Mouse (Mus musculus): ENCODE measurements around the gene Glrb.

The Glrb gene

DNA sequence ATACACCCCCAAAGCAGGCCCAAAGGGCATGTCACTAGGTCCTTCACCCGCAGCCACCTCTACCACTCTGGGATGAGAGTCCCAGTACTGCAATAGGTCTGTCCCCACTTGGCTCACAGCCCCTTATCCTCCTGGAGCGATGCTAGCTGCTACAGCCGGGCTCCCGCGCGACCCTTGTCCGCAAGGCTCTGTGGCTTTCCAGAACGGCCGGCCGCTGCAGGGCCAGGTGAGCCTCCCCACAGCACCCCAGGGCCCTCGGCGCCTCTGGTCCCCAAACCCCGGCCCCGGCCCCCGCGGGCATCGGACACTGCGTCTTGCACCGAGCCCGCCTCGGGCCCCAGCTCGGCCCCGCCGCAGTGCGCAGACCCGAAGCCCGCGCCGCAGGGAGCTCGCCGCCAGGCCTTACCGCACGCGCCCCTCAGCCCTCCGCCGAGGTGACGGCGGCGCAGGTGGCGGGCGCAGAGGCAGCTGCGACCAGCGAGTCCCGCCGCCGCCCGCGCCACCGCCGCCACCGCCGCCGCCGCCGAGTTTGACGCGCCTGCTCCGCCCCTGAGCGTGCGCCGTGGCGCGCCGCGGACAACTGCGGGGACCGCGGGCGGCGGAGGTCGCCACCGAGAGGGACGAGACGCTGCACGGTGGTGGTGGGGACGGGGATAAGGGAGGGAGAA, at the start of gene Glrb:
TSS of gene Glrb (minus strand) at position 550 of the 668 bp plus-strand sequence.
- in situ Hi-C loops (cut with MboI, MseI), result no loop called here

DNA sequence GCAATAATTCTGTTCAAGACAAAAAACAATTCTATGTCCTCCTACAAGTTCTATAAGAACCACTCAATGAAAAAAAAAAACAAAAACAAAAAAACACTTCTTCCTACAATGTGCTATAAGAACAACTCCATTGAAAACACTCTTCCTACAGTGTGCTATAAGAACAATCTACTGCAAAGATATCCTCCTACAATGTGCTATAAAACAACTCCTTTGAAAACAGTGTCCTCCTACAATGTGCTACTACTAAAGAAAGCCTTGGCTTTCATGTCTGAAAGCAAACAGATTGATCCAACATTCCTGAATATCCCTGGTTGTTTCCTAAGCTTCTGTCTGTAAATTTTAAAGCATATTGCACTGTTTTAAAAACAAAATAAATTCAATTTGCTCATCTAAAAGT, 46.5 kb upstream of the Glrb start:
- in situ Hi-C loops (cut with MboI, MseI), result no loop called here

DNA sequence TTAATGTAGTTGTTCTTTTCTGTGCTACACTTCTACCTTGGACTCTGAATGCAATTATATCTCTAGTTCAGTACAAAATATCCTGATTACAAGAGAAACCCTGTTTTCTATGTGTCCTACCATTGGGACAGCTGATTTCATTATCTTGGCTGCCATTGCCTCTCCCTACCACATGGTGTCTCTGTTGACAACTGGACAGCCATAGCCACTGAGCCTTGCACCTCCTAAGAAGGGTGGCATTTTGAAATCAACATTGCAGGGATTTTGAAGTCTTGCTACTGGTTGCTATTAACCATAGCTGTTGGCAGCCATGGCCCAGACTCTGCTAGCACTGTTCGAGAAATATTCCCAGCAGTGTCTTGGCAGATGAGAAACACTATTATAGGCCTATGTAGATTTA, 45.1 kb upstream of the Glrb start:
- in situ Hi-C loops (cut with MboI, MseI), result no loop called here

DNA sequence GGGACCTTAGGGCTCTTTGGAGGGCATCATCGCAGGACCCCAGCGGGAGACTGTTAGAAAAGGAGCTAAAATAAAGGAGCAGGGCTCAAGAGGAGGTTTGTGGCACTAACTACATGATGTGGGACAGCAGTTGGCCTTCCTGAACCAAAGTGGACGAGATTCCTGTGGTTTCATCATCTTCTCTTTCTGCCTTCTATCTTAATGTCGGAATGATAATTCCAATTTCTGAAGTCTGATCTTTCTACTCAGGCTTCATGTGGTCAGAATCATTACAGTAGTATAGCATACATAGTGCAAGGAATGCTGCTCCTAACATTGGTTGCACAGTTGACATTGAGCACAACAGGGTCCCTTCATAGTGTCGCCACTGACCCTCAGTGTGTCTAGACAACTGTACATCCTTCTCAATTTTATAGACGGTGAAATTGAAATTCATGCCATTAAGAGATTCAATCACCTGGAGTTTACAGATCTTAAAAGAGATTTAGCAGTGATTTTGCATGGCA, 372 bp upstream of the Glrb start:
- in situ Hi-C loops (cut with MboI, MseI), result no loop called here

DNA sequence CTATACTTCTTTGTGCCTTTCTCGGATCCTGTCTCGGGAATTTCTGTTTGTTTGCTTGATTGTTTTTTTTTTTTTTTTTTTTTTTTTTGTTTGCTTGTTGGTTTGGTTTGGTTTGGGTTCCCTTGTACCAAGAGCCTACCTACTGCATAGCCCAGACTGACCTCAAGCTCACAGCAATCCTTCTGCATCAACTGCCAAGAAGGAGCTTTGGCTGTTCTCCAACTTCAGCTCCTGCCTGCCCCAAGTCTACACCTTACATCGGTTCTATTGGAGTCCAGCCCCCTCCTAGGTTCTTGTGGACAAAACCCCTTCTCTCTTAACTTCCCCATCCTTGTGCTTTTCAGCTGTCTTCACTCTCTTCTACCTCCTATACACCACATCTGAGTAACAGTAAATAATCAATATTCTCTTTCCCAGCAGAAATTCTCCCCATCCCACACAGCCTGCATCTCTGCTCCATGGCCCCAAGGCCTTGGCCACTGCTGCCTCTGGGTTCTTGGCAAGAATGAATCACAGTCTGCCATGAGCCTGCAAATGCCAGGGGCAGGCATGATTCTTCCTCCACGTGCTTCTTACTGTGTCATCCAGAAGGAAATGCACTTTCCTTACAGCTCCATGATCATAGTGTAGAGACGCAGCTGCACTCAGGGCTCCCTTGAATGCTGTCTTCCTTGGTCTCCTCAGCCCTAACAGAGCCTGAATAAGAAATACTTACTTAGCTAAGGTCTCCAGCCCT, 18.5 kb downstream of the Glrb start:
- in situ Hi-C loops (cut with MboI, MseI), result no loop called here

DNA sequence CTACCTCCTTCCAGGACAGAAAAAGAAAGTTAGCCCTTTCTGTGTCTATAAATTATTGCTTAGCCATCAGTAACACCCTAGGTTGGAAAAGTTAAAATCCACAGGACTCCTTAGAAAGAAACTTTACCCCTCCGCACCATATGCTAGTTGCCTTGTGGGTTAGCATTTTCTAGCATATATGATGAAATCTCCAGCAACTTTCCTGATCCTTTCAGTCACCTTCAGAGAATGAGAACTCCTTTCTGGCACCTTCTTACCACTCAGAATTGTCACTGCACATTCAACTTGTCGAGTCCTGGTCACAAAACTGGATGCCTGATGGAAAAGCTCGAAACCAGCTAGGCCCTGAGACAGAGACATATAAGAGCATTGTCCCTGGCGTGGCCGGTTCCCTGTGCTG, 19.1 kb downstream of the Glrb start:
- in situ Hi-C loops (cut with MboI, MseI), result no loop called here

DNA sequence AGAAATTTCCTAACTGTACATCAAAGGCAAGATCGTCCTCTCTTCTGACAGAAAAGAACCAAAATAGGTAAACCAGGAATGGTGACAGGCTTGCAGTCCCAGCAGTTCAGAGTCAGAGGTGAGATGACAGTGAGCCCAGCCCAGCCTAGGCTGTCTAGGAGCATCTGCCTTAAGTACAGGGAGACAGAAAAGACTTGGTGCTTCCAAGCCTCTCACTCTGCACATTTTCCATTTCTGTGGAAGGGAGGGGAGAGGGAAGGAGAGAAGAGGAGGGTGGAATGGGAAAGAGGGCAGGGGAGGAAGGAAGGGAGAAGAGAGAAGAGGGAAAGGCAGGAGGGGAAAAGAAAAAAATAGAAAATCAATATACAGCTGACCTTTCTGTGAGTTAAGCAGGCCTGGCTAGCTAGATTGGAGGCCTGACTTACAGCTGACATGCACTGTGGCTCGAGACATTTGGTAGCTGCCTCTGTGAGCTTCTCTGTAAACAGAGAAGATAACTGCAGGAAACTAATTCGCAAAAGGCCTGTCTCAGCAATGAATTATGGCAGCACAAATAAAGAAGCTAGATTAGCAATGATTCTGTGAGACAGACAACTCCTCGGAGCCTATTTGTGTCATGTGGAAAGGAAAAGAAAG, 20.3 kb downstream of the Glrb start:
- in situ Hi-C loops (cut with MboI, MseI), result no loop called here

DNA sequence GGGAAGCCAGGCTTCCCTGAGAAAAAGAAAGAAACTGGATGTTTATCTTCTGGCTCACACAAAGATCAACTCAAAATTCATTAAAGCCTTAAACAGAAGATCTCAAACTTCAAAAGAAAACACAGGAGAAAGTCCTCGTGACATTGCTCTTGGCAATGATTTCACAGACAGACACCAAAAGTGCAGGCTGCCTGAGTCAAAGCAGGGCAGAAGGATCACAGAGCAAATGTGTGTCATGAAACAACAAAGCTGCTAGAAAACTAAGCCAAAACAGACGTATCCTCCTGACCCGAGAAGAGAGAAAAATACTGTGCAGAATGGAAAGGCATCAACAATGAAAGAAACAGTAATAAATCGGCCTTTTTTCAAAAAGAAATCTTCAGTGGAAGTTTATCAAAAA, 22.4 kb downstream of the Glrb start:
- in situ Hi-C loops (cut with MboI, MseI), result no loop called here

DNA sequence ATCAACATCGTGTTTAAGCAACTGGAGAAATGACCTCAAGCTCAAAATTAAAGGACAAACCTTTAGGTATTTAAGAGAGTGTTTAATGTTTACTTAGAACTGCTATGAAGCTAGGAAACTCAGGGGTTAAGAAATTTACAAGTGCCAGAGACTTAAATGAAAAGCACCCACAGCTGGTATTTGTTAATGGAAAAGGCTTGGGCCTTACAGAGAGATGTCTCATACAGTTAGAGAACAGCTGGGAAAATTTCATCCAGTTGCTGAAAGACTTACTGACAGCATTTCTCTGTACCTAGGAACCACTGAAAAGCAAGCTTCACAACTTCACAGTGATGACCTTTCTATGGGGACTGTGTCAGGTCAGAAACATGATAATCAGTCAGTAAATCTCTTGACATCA, 28.3 kb downstream of the Glrb start:
- in situ Hi-C loops (cut with MboI, MseI), result no loop called here

DNA sequence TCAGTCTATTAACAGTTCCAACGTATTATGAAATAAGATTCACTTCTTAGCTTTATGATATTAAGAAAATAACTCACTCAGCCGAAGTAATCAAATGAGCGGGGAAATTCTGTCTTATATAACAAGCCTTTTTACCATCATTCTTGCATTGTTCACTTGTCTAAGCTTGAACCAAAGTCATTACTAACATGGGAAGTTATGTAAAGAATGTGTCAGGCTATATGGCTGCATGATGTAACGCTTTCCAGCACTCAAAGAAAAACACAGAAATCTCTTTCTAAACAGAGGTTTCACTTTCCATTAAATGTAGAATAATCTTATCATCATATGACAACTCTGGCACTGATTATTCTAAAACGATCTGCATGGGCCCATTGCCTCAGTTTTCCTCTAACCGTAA, 29.9 kb downstream of the Glrb start:
- in situ Hi-C loops (cut with MboI, MseI), result no loop called here

DNA sequence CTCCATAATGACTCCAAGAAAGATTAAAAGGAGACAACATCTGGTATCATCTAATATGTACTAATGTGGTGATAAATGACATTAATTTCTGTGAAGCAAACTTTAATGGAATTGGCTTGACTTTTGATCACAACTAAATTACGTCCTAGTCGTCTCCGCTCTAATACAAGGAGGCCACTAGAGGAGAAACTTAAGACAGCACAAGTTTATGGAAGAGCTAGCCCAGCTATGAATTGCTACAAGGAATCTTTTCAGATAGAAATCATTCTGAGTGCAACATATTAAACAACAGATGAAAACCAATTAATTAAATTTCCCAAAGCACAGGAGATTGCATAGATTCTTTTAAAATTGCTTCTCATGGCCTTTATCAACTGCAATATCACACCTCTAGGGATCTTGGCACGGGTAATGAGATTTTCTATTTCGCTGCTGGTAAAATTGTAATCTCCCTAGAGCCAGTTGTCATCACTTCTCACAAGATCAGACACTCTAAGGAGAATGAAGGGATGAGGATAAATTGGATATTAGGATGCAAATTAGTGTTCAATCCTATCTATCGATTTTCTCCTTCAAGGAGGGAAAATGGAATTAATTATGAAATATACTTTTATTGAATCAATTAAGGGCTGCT, 32.7 kb downstream of the Glrb start:
- in situ Hi-C loops (cut with MboI, MseI), result no loop called here

DNA sequence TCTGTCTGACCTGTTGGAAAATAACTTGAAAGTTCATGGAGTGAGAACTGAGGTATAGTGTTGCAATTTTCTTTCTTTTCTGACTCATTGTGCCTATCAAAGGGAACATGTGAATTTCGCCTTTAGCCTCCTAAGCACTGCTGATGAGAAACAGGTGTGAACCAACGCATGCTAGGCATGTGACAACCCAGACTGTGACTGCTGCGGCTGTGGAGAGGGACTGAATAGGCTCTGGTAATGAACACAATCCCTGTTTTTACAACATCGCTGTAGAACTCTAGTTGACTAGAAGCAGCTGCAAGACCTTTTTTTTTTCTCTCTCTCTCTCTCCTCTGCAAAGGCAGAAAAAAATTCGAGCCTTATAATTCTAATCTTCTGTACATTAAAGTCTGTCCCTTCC, 34.9 kb downstream of the Glrb start:
- in situ Hi-C loops (cut with MboI, MseI), result no loop called here

DNA sequence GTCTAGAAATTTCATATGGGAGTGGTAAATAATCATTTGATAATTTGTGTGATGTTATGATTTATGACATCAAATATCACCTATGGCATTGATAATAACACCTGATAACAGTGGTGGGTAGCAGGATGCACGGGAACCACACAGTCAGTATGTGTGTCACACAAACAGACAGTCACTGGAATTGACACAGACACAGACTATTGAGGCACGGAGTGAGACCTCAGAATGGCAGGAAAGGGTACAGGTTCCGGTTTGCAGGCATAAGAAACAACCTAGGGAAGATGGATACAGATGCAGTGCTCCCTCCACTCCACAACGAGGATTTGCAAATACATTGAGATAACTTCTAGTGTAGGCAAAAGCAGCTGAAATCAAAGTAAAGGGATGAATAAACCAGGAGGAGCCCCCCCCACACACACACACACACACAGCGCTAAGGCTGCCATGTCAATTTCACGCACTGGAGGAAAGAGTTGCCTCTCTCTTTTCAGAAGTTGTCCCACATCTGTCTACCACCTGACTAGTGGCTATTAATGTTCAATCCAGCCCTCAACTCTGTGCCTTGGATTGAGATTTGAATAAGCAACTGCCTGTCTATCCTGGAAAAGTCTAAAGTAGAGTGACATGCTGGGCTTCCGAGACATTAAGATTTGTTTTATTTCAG, 38.6 kb downstream of the Glrb start:
- in situ Hi-C loops (cut with MboI, MseI), result no loop called here

DNA sequence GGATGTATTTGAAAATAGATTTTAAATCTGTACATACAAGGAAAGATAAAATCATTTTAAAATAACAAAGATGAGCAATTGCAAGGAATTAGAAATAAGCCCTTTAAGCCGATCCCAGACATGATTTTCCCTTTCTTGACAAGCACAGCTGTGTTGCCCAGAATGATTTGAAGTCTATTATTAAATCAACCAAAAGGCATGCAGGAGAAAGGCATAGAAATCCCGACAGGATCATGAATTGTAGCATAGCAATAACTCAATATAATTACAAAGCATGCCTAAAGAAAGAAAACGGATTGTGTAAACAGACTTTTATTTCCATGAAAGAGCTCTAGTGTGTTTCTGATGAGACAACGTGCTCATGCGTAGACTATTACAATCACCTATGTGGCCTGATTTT, 39.4 kb downstream of the Glrb start:
- in situ Hi-C loops (cut with MboI, MseI), result no loop called here

DNA sequence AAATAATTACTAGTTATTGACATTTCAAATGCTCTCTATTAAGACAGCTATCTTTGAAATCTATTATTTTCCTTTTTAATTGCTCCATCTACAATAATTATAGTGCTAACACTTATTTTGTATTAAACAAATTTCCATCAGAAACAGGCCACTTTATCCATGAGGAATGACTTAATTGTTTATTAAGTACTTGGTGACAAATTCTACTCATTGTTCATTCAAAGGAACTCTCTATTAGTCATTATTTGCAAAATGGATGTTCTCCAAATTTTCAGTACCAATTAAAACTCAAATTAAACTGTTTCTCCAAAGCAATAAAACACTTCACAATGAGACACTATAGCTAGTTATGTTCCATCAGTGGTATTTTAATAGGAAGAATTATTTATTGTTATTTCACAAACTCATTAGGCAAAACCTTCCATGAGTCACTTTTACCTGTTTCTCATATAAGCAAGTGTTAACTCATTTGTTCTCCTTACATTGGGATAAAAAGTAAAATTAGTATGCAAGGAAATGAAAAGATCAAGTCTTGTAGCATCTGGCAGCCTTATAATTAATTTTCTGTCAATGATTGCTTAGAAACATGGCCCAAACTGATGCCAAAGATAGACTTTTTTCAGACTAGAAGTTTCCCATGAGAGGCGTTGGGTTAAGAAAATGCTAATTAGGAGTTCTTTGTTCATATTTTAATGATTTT, 41.8 kb downstream of the Glrb start:
- in situ Hi-C loops (cut with MboI, MseI), result no loop called here

DNA sequence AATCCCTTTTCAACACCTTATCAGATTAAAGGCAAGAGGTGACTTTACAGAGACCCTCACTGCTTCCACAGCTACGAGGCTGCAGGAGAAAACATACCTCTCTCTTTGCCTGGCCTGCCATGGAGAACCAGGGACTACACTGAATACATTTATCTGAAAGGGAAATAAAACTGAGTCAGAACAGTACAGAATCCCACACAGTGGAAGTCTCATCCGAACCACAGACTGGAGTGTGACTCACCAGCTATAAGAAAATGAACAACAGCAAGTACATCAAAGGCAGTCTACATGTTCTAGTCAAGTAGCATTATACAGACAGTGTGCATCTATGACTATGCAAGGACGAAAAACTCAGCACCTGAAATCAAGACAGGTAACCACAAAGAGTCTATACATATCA, 46.1 kb downstream of the Glrb start:
- in situ Hi-C loops (cut with MboI, MseI), result no loop called here

DNA sequence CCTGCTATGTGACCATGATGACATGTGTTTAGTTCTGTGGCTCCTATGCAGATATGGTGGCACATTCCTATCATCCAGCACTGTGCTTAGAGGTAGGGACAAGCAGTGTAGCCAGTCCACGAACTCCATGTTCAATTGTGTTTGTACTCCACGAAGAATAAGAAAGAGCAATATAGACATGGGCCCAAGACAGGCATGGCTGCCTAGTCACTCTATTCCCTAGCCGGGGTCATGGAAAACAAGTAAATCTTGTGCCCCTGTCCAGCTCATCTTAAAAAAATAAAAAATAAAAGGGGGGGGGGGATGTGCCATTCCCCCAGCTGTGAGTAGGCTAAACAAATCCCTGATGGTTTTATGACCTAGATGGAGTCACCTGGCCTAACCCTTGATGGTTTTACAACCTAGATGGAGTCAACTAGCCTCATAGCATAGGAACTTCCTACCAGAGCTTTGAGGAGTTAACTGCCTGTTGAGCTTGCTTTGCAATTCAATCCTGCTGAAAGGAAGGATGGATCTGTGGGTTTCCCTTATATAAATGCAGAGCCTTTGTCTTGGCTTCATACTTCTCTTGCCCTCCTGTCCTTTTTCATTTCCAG, 60.5 kb downstream of the Glrb start:
- in situ Hi-C loops (cut with MboI, MseI), result no loop called here

DNA sequence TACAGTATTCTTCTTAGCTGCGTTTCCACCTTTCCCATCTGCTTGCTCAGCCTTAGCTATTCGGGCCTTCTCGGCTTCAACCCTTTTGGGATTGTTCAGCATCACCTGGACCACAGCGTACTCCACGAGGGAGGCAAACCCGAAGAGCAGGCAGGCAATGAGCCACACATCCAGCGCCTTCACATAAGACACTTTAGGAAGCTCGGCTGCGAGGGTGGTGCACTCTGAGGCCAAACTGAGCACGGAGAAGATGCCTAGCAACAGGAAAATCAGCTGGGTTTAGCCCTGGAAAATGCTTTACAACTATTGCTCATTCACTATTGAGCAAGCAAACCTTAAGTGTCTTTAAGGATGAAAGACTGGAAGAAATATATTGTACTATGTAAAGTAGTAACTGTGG, 62.5 kb downstream of the Glrb start:
- in situ Hi-C loops (cut with MboI, MseI), result no loop called here

DNA sequence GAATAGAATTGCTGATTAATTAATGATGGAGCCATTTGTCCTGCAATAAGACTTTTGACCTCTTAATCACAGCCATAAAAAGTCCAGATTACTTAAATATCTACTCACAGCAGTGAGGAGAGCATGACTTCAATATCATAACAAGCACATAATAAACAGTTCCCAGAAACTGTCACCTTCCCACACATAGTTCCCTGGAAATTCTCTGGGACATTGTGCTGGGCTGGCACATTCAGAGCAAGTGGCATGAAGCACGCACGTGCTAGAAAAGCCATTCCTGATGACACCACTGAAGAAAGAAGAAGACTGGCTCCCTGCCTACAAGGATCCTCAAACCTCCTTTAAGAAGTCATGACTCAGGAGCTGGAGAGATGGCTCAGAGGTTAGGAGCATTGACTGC, 67.8 kb downstream of the Glrb start:
- in situ Hi-C loops (cut with MboI, MseI), result no loop called here

DNA sequence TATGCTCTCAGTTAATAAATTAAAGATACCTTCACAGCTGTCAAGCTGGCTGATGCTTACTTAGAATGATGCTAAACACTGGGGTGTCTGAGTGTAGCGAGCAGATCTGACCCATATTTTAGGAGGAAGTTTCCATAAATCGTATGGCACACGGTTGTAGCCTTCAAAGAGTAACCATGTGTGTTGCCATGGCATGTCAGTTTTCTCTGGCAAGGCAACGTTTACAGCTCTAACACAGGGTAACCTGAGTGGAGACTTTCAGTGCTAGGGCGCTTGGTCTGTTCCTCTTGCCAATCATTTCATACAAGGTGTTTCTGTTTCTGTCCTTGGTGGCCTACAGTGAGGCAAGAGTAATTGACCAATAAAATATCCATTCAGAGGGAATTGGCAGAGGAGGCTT, 73.6 kb downstream of the Glrb start:
- in situ Hi-C loops (cut with MboI, MseI), result loop anchor here (10.0 kb wide), 1 partner anchor 655 kb away; no protein-coding TSS in a partner anchor

DNA sequence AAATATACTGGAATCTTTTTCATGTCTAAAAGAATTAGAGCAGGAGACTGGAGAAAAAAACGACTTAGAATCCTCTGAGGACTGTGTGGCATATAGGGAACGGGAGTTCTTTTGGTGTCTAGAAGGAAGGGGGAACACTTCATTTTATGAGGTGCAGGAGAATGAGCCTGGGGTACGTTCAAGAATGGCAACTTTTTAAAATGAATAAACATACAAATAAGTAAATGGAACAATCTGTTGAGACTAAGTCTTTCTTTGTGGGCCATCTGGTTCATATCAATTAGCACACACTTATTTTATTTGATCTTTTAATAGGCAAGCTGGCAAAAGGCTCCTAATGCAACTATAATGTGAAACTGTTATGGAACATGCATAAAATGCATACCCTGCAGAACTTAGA, 75.9 kb downstream of the Glrb start:
- in situ Hi-C loops (cut with MboI, MseI), result loop anchor here (10.0 kb wide), 1 partner anchor 653 kb away; no protein-coding TSS in a partner anchor
